Mouse (Mus musculus) CH12.LX (cell line): ENCODE data around the gene Efemp1. TPM values are rescaled to one million over a fixed set of nuclear protein-coding genes. Genes with fewer than 3 reads are reported as not detected.

Experiments
- DNase-seq: peaks from one replicate; pipeline ENCODE4 v3.0.0-alpha.2; 2013; ENCODE audit errors: extremely low read depth
- H3K27ac ChIP-seq: 2 replicates; pipeline ENCODE4 v1.5.1; 2012; ENCODE audit warnings: low read depth, mild to moderate bottlenecking, control low read depth, moderate library complexity; ENCODE audit not compliant: insufficient read depth
- H3K27me3 ChIP-seq: replicated peaks from 2 replicates; pipeline ENCODE3; 2012; ENCODE audit warnings: inconsistent platforms
- H3K36me3 ChIP-seq, 2 experiments: replicated peaks in 1 of 2; 2 replicates each; pipeline versions ENCODE3 to v1.6.1; 2012; ENCODE audit warnings: inconsistent platforms in 1 of 2, low read length in 1 of 2, mild to moderate bottlenecking in 1 of 2, mixed read lengths in 1 of 2, moderate library complexity in 1 of 2; ENCODE audit not compliant: control insufficient read depth in 1 of 2, insufficient read depth in 1 of 2
- H3K4me1 ChIP-seq, 2 experiments: 2 replicates each; pipeline ENCODE4 v1.6.1; 2012; ENCODE audit warnings: inconsistent platforms in 1 of 2, moderate library complexity in 1 of 2; ENCODE audit not compliant: insufficient read depth in 2 of 2, control insufficient read depth in 1 of 2
- H3K4me2 ChIP-seq: 2 replicates; pipeline ENCODE4 v1.6.1; 2012; ENCODE audit warnings: low read depth, mild to moderate bottlenecking, control low read depth; ENCODE audit not compliant: poor library complexity, insufficient read depth, severe bottlenecking
- H3K4me3 ChIP-seq, 3 experiments: fragments of 150-350 bp in 1 of 3; sonication (generic) in 1 of 3; replicated peaks in 1 of 3; 2 replicates each; pipeline versions ENCODE3 to v1.5.1; 2011 to 2012; ENCODE audit warnings: low read depth in 2 of 3, low read length in 2 of 3, mild to moderate bottlenecking in 2 of 3, moderate library complexity in 2 of 3, control low read depth in 1 of 3, improper control_type of control experiment in 1 of 3, inconsistent platforms in 1 of 3, mixed read lengths in 1 of 3; ENCODE audit not compliant: poor library complexity in 1 of 3
- H3K79me2 ChIP-seq: replicated peaks from 2 replicates; pipeline ENCODE4 v1.6.1; 2012; ENCODE audit warnings: mild to moderate bottlenecking, moderate library complexity; ENCODE audit not compliant: control insufficient read depth, poor library complexity, insufficient read depth, severe bottlenecking; ENCODE audit errors: extremely low read depth
- H3K9ac ChIP-seq: 2 replicates; pipeline ENCODE4 v1.6.1; 2012; ENCODE audit warnings: low read depth, mild to moderate bottlenecking, control low read depth, moderate library complexity; ENCODE audit not compliant: insufficient read depth
- H3K9me3 ChIP-seq: replicated peaks from 2 replicates; pipeline ENCODE3; 2012; ENCODE audit warnings: low read length, inconsistent platforms, mixed read lengths
- CHD2 ChIP-seq: IDR thresholded peaks from 2 replicates; pipeline ENCODE4 v1.6.1; 2011; ENCODE audit warnings: low read length, improper control_type of control experiment
- CTCF ChIP-seq, 2 experiments: IDR thresholded peaks in 1 of 2; conservative IDR thresholded peaks in 1 of 2; 2 replicates each; pipeline ENCODE4 v1.5.1; 2011 to 2012; ENCODE audit warnings: low read depth in 2 of 2, low read length in 2 of 2, improper control_type of control experiment in 1 of 2, inconsistent platforms in 1 of 2, mild to moderate bottlenecking in 1 of 2, moderate library complexity in 1 of 2
- E2F4 ChIP-seq: IDR thresholded peaks from 2 replicates; pipeline ENCODE4 v1.6.1; 2011; ENCODE audit warnings: low read depth, low read length, improper control_type of control experiment; ENCODE audit not compliant: insufficient replicate concordance
- ELF1 ChIP-seq: IDR thresholded peaks from 2 replicates; pipeline ENCODE4 v1.6.1; 2014; ENCODE audit warnings: low read depth, mild to moderate bottlenecking, inconsistent platforms, low read length, improper control_type of control experiment
- EP300 ChIP-seq: IDR thresholded peaks from 2 replicates; pipeline ENCODE4 v1.6.1; 2011; ENCODE audit warnings: low read length, improper control_type of control experiment
- HCFC1 ChIP-seq: IDR thresholded peaks from 2 replicates; pipeline ENCODE4 v1.6.1; 2012; ENCODE audit warnings: low read depth, mild to moderate bottlenecking, inconsistent platforms, low read length, improper control_type of control experiment
- JUND ChIP-seq: conservative IDR thresholded peaks from 2 replicates; pipeline ENCODE4 v1.6.1; 2011; ENCODE audit warnings: low read depth, low read length, improper control_type of control experiment
- KAT2A ChIP-seq: IDR thresholded peaks from 2 replicates; pipeline ENCODE4 v1.6.1; 2012; ENCODE audit warnings: low read length, improper control_type of control experiment, inconsistent platforms; ENCODE audit not compliant: insufficient replicate concordance
- MAFK ChIP-seq: IDR thresholded peaks from 2 replicates; pipeline ENCODE4 v1.6.1; 2011; ENCODE audit warnings: low read length, improper control_type of control experiment; ENCODE audit not compliant: insufficient replicate concordance
- MAZ ChIP-seq: IDR thresholded peaks from 2 replicates; pipeline ENCODE4 v1.6.1; 2012; ENCODE audit warnings: low read depth, mild to moderate bottlenecking, inconsistent platforms, low read length, improper control_type of control experiment, moderate library complexity
- MEF2A ChIP-seq: IDR thresholded peaks from 2 replicates; pipeline ENCODE4 v1.6.1; 2014; ENCODE audit warnings: low read depth, mild to moderate bottlenecking, inconsistent platforms, low read length, improper control_type of control experiment, borderline replicate concordance
- NELFE ChIP-seq: IDR thresholded peaks from 2 replicates; pipeline ENCODE4 v1.6.1; 2011; ENCODE audit warnings: low read depth, low read length, improper control_type of control experiment
- NRF1 ChIP-seq: IDR thresholded peaks from 2 replicates; pipeline ENCODE4 v1.6.1; 2014; ENCODE audit warnings: low read depth, mild to moderate bottlenecking, inconsistent platforms, low read length, improper control_type of control experiment, moderate library complexity
- POLR2AphosphoS2 ChIP-seq: IDR thresholded peaks from 2 replicates; pipeline ENCODE4 v1.6.1; 2011; ENCODE audit warnings: low read depth, low read length, improper control_type of control experiment
- RCOR1 ChIP-seq: conservative IDR thresholded peaks from 2 replicates; pipeline ENCODE4 v1.6.1; 2012; ENCODE audit warnings: low read depth, mild to moderate bottlenecking, inconsistent platforms, low read length, improper control_type of control experiment
- SIN3A ChIP-seq: IDR thresholded peaks from 2 replicates; pipeline ENCODE4 v1.6.1; 2012; ENCODE audit warnings: low read length, improper control_type of control experiment, inconsistent platforms
- SMC3 ChIP-seq: IDR thresholded peaks from 2 replicates; pipeline ENCODE4 v1.6.1; 2011; ENCODE audit warnings: low read depth, low read length, improper control_type of control experiment
- TBP ChIP-seq: conservative IDR thresholded peaks from 2 replicates; pipeline ENCODE4 v1.6.1; 2011; ENCODE audit warnings: low read depth, low read length, improper control_type of control experiment
- TCF12 ChIP-seq: IDR thresholded peaks from 2 replicates; pipeline ENCODE4 v1.6.1; 2014; ENCODE audit warnings: low read depth, mild to moderate bottlenecking, inconsistent platforms, low read length, improper control_type of control experiment
- USF2 ChIP-seq: conservative IDR thresholded peaks from 2 replicates; pipeline ENCODE4 v1.6.1; 2011; ENCODE audit warnings: low read depth, low read length, improper control_type of control experiment
- ZKSCAN1 ChIP-seq: IDR thresholded peaks from 2 replicates; pipeline ENCODE4 v1.6.1; 2012; ENCODE audit warnings: low read depth, inconsistent platforms, low read length, improper control_type of control experiment, borderline replicate concordance
- dilution Hi-C: fragments of 300-500 bp; cut with MboI; formaldehyde crosslinking; loops from 2 replicates; pipeline ENCODE4 v1.14.3; 2020; ENCODE audit warnings: low sequenced_read_pairs; ENCODE audit not compliant: extremely low pct_unique_long_range_greater_than_20kb, extremely low pct_ligation_motif_present
- in situ Hi-C: fragments of 300-500 bp; cut with MboI; formaldehyde crosslinking; loops from 3 replicates; pipeline ENCODE4 v1.14.3; 2019; ENCODE audit warnings: low sequenced_read_pairs, low pct_ligation_motif_present, low pct_unique_long_range_greater_than_20kb, mixed read lengths
- polyA plus RNA-seq: library from polyadenylated mRNA; unstranded; fragments of >175 nt; gene quantifications from 2 replicates; pipeline ENCODE4 v1.2.1, GENCODE M21; 2012; ENCODE audit warnings: low read depth; ENCODE audit not compliant: insufficient read length
- total RNA-seq, 2 experiments: library from RNA; depleted of rRNA; stranded (reverse); fragments of 300-350 nt in 1 of 2; fragments of >200 nt in 1 of 2; gene quantifications; 2 replicates each; pipeline ENCODE4 v1.2.3; 2012 to 2014

Efemp1 gene
- total and polyA plus RNA-seq, 3 experiments, result not detected

DNA sequence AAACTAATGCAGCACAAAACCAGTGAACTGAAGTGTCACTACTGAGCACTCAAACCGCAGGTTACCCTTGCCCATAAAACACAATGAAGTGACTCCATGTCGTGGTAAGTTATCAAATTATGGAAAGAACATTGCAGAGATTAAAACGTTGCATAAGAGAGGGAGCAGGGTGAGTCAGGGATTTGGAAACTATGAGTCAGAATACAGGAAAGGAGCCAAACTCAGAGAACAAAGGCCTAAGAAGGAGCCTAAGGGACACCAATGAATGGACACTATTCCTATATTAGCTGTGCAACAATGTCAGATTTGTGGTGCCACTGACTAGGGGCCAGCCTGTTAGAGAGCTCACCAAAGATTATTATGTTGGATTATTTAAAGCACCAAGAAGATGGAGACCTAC, 53.3 kb downstream of the Efemp1 start:
- TF ChIP-seq MEF2A (no peak), POLR2AphosphoS2 (no peak), HCFC1 (no peak), ZKSCAN1 (no peak), SIN3A (no peak), ELF1 (no peak), SMC3 (no peak), RCOR1 (no peak), USF2 (no peak), E2F4 (no peak), MAFK (no peak), NRF1 (no peak), JUND (no peak), KAT2A (no peak), EP300 (no peak)
- Histone ChIP-seq H3K4me2 (no peak overlapping the region), H3K9me3 (no peaks in the 10 kb centered on the region), H3K36me3 (no peaks in the 10 kb centered on the region), H3K27me3 (no peaks in the 10 kb centered on the region), H3K4me1 (peaks cover 0 to 11% of the 10 kb centered on the region in 2 experiments; a peak in 2 of 4 replicates), H3K27ac (no peak overlapping the region), H3K4me3 (no peak overlapping the region), H3K9ac (no peak overlapping the region), H3K79me2 (no peaks in the 10 kb centered on the region)
- DNase-seq, result no peak
- dilution Hi-C loops, result no loop called here
- in situ Hi-C loops, result no loop called here

GRCm38 (mm10) chr11:28908908-28909545, 56.0 kb downstream of the Efemp1 start:
- no peak overlapping the region for H3K4me2 ChIP-seq
- no peaks in the 10 kb centered on the region for H3K36me3 ChIP-seq
- dilution Hi-C loops, result no loop called here
- TF ChIP-seq TCF12 (no peak), TBP (no peak), CTCF (conservative IDR thresholded peaks at IDR 0.05 in 1 of 2, IDR thresholded peaks at IDR 0.05 in 1 of 2; ENCODE audit: low read depth in 2 of 2, low read length in 2 of 2) (no peak), NELFE (no peak), KAT2A (no peak), MAZ (no peak), CHD2 (no peak)
- TF ChIP-seq, all 38 proteins: peak for 0
- Histone ChIP-seq H3K4me1 (peaks cover 0 to 11% of the 10 kb centered on the region in 2 experiments; a peak in 2 of 4 replicates), H3K4me3 (no peak overlapping the region), H3K9me3 (no peaks in the 10 kb centered on the region), H3K27me3 (no peaks in the 10 kb centered on the region), H3K79me2 (no peaks in the 10 kb centered on the region), H3K27ac (no peak overlapping the region), H3K9ac (no peak overlapping the region)
- in situ Hi-C loops, result no loop called here
- DNase-seq, result no peak
